Mouse (Mus musculus) inflammation-experienced regulatory T-cells (primary cell): ENCODE measurements around the gene Tmem198. TPM values are rescaled to one million over a fixed set of nuclear protein-coding genes. Genes with fewer than 3 reads are reported as not detected.

Source experiments
- polyA plus RNA-seq, 2 experiments: library from polyadenylated mRNA; unstranded; fragments of 100-300 nt; shearing (Covaris generic); gene quantifications; one replicate each; pipeline ENCODE4 v1.2.1; 2017

Tmem198 gene
- 1 to 10 TPM; 1.5 to 3.0 TPM for polyA plus RNA-seq

DNA sequence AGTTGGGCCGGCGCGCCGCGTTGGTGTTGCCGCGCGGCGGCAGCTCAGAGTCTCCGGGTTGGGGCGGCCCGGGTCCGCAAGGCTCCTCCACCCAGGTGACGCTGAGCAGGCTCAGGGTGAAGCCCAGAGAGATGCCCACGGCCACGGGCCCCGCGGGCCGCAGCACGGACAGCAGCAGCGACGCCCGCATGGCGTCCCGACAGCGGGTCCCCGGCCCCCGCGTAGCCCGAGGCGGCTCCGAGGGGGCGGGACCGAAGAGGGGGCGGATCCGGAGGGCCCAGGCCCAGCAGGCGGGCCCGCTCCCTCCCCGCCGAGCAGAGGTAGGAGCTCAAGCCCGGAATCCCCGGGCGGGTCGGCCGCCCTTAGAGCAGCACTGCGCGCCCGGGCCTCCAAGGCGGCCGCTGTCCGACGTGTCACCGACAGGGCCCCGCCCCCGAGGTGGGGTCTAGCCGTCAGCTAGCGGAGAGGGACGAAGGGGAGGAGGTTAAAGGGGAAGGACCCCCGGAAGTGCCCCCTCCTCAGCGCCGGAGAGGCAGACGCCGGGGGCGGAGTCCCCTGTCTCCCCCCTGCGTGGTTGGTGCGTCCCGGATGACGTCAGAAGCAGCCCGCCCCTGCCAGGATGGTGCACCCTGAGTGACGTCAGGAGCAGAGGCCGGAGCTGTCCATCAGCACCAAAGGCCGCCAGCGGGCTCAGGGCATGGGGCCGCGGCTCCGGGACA lies at the start of gene Tmem198, which contains the start of gene Chpf:
Tmem198 (plus strand) TSS at position 617 of the 719 bp plus-strand sequence.
Chpf (minus strand) TSS at position 392 of the 719 bp plus-strand sequence.

GRCm38 (mm10) chr1:75435475-75436328 lies 43.6 kb upstream of the Tmem198 start, which contains the start of gene Gmppa:
TSS of gene Gmppa (plus strand) at chr1:75435930.

GRCm38 (mm10) chr1:75450314-75451005 lies 28.9 kb upstream of the Tmem198 start, which contains the start of gene Asic4:
TSS of gene Asic4 (plus strand) at chr1:75450436.

GRCm38 (mm10) chr1:75505956-75506831 lies 26.9 kb downstream of the Tmem198 start, which contains the start of gene Obsl1:
TSS of gene Obsl1 (minus strand) at chr1:75506452.

GRCm38 (mm10) chr1:75507006-75507405 lies 27.7 kb downstream of the Tmem198 start, which contains the start of gene Inha:
TSS of gene Inha (plus strand) at chr1:75507077.

GRCm38 (mm10) chr1:75521321-75522031 lies 42.1 kb downstream of the Tmem198 start, which contains the start of gene Stk11ip:
TSS of gene Stk11ip (plus strand) at chr1:75521529.

Other genes with a start within 250 kb of the Tmem198 start
- 1 to 10 TPM in 1 of 2 experiments, not detected in 1; 2.1 TPM for gene A630095N17Rik, start 247.4 kb upstream of the Tmem198 start, polyA plus RNA-seq
- 10 to 100 TPM; 41.1 to 41.7 TPM for gene Dnajb2, start 243.1 kb upstream of the Tmem198 start, polyA plus RNA-seq
- gene Ptprn, start 215.0 kb upstream of the Tmem198 start, polyA plus RNA-seq = under 1 TPM; 0.28 to 0.32 TPM
- gene Resp18, start 201.1 kb upstream of the Tmem198 start, polyA plus RNA-seq = not detected
- gene Dnpep, start 161.5 kb upstream of the Tmem198 start, polyA plus RNA-seq = 10 to 100 TPM; 63.9 to 69.7 TPM
- gene Des, start 119.2 kb upstream of the Tmem198 start, polyA plus RNA-seq = under 1 TPM in 1 of 2 experiments, not detected in 1; 0.77 TPM
- gene Speg, start 104.2 kb upstream of the Tmem198 start, polyA plus RNA-seq = 1 to 10 TPM in 1 of 2 experiments, under 1 TPM in 1; 0.95 to 5.6 TPM
- 10 to 100 TPM; 67.8 to 92.0 TPM for gene Gmppa, start 43.6 kb upstream of the Tmem198 start, polyA plus RNA-seq
- under 1 TPM in 1 of 2 experiments, not detected in 1; 0.15 TPM for gene Asic4, start 29.1 kb upstream of the Tmem198 start, polyA plus RNA-seq
- 10 to 100 TPM; 49.3 to 50.4 TPM for gene Chpf, start 225 bp upstream of the Tmem198 start, polyA plus RNA-seq
- gene Obsl1, start 26.9 kb downstream of the Tmem198 start, polyA plus RNA-seq = 1 to 10 TPM in 1 of 2 experiments, under 1 TPM in 1; 0.63 to 1.4 TPM
- under 1 TPM in 1 of 2 experiments, not detected in 1; 0.64 TPM for gene Inha, start 27.5 kb downstream of the Tmem198 start, polyA plus RNA-seq
- gene Stk11ip, start 42.0 kb downstream of the Tmem198 start, polyA plus RNA-seq = 10 to 100 TPM; 24.7 to 35.1 TPM
- under 1 TPM; 0.16 to 0.47 TPM for gene Slc4a3, start 66.7 kb downstream of the Tmem198 start, polyA plus RNA-seq